Mouse (Mus musculus): ENCODE results near the gene Pibf1.

DNA sequence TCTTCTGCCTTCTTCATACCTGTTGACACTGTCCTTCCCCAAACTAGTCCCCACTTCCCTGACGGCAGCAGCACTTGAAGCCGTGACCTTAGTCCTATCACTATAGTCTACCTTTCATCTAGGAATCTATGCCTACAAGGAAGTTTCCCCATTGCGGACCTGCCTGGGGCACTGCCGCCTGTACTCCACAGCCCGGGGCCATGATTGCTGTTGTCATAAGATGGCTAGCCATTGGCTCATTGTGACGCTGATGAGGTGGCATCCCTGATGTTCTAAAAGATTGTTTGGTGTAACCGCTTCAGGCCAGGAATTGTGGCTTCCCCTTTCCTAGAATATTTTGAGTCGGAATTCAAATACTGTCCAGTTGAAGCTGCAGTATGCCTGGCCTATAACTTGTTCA lies 195.2 kb downstream of the Pibf1 start:
- TF ChIP-seq POLR2A (IDR thresholded peaks at IDR 0.05; ENCODE audit: control insufficient read depth in 1 of 2, insufficient read depth in 1 of 2, low read depth in 1 of 2, low read length in 2 of 2, poor library complexity in 1 of 2) (no peak), MAX (IDR thresholded peaks at IDR 0.05; ENCODE audit: low read length) (no peak), HCFC1 (IDR thresholded peaks at IDR 0.05; ENCODE audit: low read depth, low read length) (no peak), KAT2A (conservative IDR thresholded peaks at IDR 0.05; ENCODE audit: low read depth, low read length) (no peak), TCF12 (IDR thresholded peaks at IDR 0.05; ENCODE audit: low read depth, low read length) (no peak), ZKSCAN1 (IDR thresholded peaks at IDR 0.05; ENCODE audit: low read depth, low read length) (no peak), USF1 (IDR thresholded peaks at IDR 0.05; ENCODE audit: low read depth, low read length) (no peak), CTCF (IDR thresholded peaks at IDR 0.05 in 2 of 3, conservative IDR thresholded peaks at IDR 0.05 in 1 of 3; ENCODE audit: control insufficient read depth in 1 of 3, insufficient read depth in 1 of 3, low read depth in 2 of 3, low read length in 3 of 3, poor library complexity in 1 of 3, severe bottlenecking in 1 of 3) (no peak), SMC3 (IDR thresholded peaks at IDR 0.05; ENCODE audit: low read depth, low read length) (no peak), EP300 (IDR thresholded peaks at IDR 0.05; ENCODE audit: low read depth in 1 of 2, low read length in 2 of 2) (no peak), MAZ (IDR thresholded peaks at IDR 0.05; ENCODE audit: low read depth, low read length) (no peak)
